Mouse (Mus musculus) intestine, embryonic 14.5 days (tissue): ENCODE data around the gene Ap2a1. TPM values are rescaled to one million over a fixed set of nuclear protein-coding genes. Genes with fewer than 3 reads are reported as not detected.
A peak's percentile ranks its signal among the peaks of the same experiment; 100 is the strongest.

Source experiments
- ATAC-seq: fragments of 200-750 bp; cut with Nextera tagmentation; replicated peaks from 2 replicates; pipeline ENCODE4 v1.8.0; 2017; ENCODE audit warnings: low read depth, moderate number of reproducible peaks, moderate TSS enrichment, moderate library complexity; ENCODE audit not compliant: low FRiP score, low TSS enrichment
- DNase-seq: peaks from one replicate; pipeline ENCODE4 v3.0.0-alpha.2; 2018; ENCODE audit warnings: low spot score
- H3K27ac ChIP-seq: fragments of 300-500 bp; sonication (generic); 2 replicates; pipeline ENCODE4 v1.5.1; 2014; ENCODE audit warnings: low read depth, mild to moderate bottlenecking, control low read depth
- H3K27me3 ChIP-seq: fragments of 300-500 bp; sonication (generic); replicated peaks from 2 replicates; pipeline ENCODE4 v1.6.1; 2014; ENCODE audit warnings: low read length, control low read depth; ENCODE audit not compliant: control insufficient read depth, insufficient read depth
- H3K36me3 ChIP-seq: fragments of 300-500 bp; sonication (generic); 2 replicates; pipeline ENCODE4 v1.6.1; 2014; ENCODE audit warnings: low read length, control low read depth; ENCODE audit not compliant: control insufficient read depth, insufficient read depth
- H3K4me1 ChIP-seq: fragments of 300-500 bp; sonication (generic); replicated peaks from 2 replicates; pipeline ENCODE4 v1.6.1; 2014; ENCODE audit warnings: low read length, control low read depth, mixed read lengths; ENCODE audit not compliant: control insufficient read depth, insufficient read depth
- H3K4me2 ChIP-seq: fragments of 300-500 bp; sonication (generic); 2 replicates; pipeline ENCODE4 v1.6.1; 2014; ENCODE audit warnings: low read length
- H3K4me3 ChIP-seq: fragments of 300-500 bp; sonication (generic); 2 replicates; pipeline ENCODE4 v1.5.1; 2014; ENCODE audit warnings: low read depth, low read length, control low read depth, mixed read lengths
- H3K9ac ChIP-seq: fragments of 300-500 bp; sonication (generic); 2 replicates; pipeline ENCODE4 v1.6.1; 2014; ENCODE audit warnings: mild to moderate bottlenecking, low read length
- H3K9me3 ChIP-seq: fragments of 300-500 bp; sonication (generic); 2 replicates; pipeline ENCODE4 v1.6.1; 2016; ENCODE audit warnings: low read length, control low read depth; ENCODE audit not compliant: control insufficient read depth
- WGBS: fragments of 180-500 bp; shearing (Covaris S2); extraction: QIAGEN DNeasy Blood & Tissue Kit; methylation state at CpG from one replicate; pipeline ENCODE4 v1.1.7; 2014; 5-methylcytosine and 5-hydroxymethylcytosine counted together
- polyA plus RNA-seq: library from polyadenylated mRNA; unstranded; fragments of >200 nt; fragmentation: Nextera tagmentation; extraction: Ambion mirVana; gene quantifications from 2 replicates; pipeline ENCODE4 v1.2.1, GENCODE M21; 2014

The Ap2a1 gene
- polyA plus RNA-seq, 1 experiment from 2014 or later, result 68.3 TPM

GRCm38 (mm10) chr7:44855036-44855435 is 74.3 kb downstream of the Ap2a1 start:
- H3K4me3 ChIP-seq, result peak overlapping the region; percentile 47
- no peaks in the 10 kb centered on the region for H3K27me3 ChIP-seq
- WGBS, result 41% methylated on average over 10 of the region's 10 CpGs
- H3K4me1 ChIP-seq, result peaks cover 41% of the 10 kb centered on the region
- peak overlapping the region; percentile 52; the same call in 1 of the 2 replicates for H3K9ac ChIP-seq
- H3K9me3 ChIP-seq, result no peaks in the 10 kb centered on the region
- peak overlapping the region; percentile 91 for H3K27ac ChIP-seq
- H3K36me3 ChIP-seq, result peaks cover 16% of the 10 kb centered on the region; the same call in 1 of the 2 replicates
- DNase-seq, result no peak
- ATAC-seq, result no peak
- peak overlapping the region; percentile 82 for H3K4me2 ChIP-seq

GRCm38 (mm10) chr7:44854356-44855031 is 74.8 kb downstream of the Ap2a1 start:
- 2% methylated on average over 45 of the region's 45 CpGs for WGBS
- Histone ChIP-seq H3K4me1 (peaks cover 41% of the 10 kb centered on the region), H3K27ac (peak overlapping the region; percentile 91), H3K4me2 (peak overlapping the region; percentile 82), H3K9ac (peak overlapping the region; percentile 52), H3K36me3 (peaks cover 15% of the 10 kb centered on the region; the same call in 1 of the 2 replicates), H3K4me3 (peak overlapping the region; percentile 47), H3K9me3 (no peaks in the 10 kb centered on the region), H3K27me3 (no peaks in the 10 kb centered on the region)
- ATAC-seq (peak; percentile 54), DNase-seq (peak; percentile 85)

- ATAC-seq, result no peak
- H3K4me2 ChIP-seq, result peak overlapping the region; percentile 82
- DNase-seq, result no peak
- peak overlapping the region; percentile 47 for H3K4me3 ChIP-seq
- WGBS, result 34% methylated on average over 26 of the region's 26 CpGs
- no peaks in the 10 kb centered on the region for H3K27me3 ChIP-seq
- peak overlapping the region; percentile 91 for H3K27ac ChIP-seq
- H3K9ac ChIP-seq, result peak overlapping the region; percentile 52
- H3K4me1 ChIP-seq, result peaks cover 41% of the 10 kb centered on the region
- no peaks in the 10 kb centered on the region for H3K9me3 ChIP-seq
- H3K36me3 ChIP-seq, result peaks cover 15% of the 10 kb centered on the region; the same call in 1 of the 2 replicates
These were observed 75.5 kb downstream of the Ap2a1 start for GRCm38 (mm10) chr7:44853596-44854355.

GRCm38 (mm10) chr7:44853065-44853464 is 76.2 kb downstream of the Ap2a1 start:
- Histone ChIP-seq H3K27me3 (no peaks in the 10 kb centered on the region), H3K36me3 (peaks cover 15% of the 10 kb centered on the region; the same call in 1 of the 2 replicates), H3K9me3 (no peaks in the 10 kb centered on the region), H3K4me1 (peaks cover 38% of the 10 kb centered on the region), H3K4me3 (no peak overlapping the region), H3K9ac (no peak overlapping the region), H3K27ac (no peak overlapping the region), H3K4me2 (no peak overlapping the region)
- no peak for ATAC-seq
- DNase-seq, result no peak
- 91% methylated on average over 2 of the region's 2 CpGs for WGBS

- WGBS, result 87% methylated on average over 36 of the region's 36 CpGs
- Histone ChIP-seq H3K4me3 (no peak overlapping the region), H3K4me2 (no peak overlapping the region), H3K27ac (no peak overlapping the region), H3K36me3 (peaks cover 15% of the 10 kb centered on the region; the same call in 1 of the 2 replicates), H3K9me3 (no peaks in the 10 kb centered on the region), H3K9ac (no peak overlapping the region), H3K27me3 (no peaks in the 10 kb centered on the region), H3K4me1 (peaks cover 38% of the 10 kb centered on the region)
- ATAC-seq, result no peak
- no peak for DNase-seq
These were observed 76.9 kb downstream of the Ap2a1 start for GRCm38 (mm10) chr7:44852259-44853027.

- Histone ChIP-seq H3K27me3 (no peaks in the 10 kb centered on the region), H3K4me1 (peaks cover 39% of the 10 kb centered on the region), H3K4me3 (no peak overlapping the region), H3K36me3 (peaks cover 17% of the 10 kb centered on the region), H3K27ac (no peak overlapping the region), H3K9ac (no peak overlapping the region), H3K4me2 (no peak overlapping the region), H3K9me3 (no peaks in the 10 kb centered on the region)
- WGBS, result 91% methylated on average over 12 of the region's 12 CpGs
- DNase-seq, result no peak
- ATAC-seq, result no peak
These were observed 77.6 kb downstream of the Ap2a1 start for GRCm38 (mm10) chr7:44851625-44852234.

GRCm38 (mm10) chr7:44850789-44851624 is 78.3 kb downstream of the Ap2a1 start:
- 70% methylated on average over 8 of the region's 8 CpGs for WGBS
- peaks cover 24% of the 10 kb centered on the region for H3K36me3 ChIP-seq
- peaks cover 34% of the 10 kb centered on the region for H3K4me1 ChIP-seq

More at GRCm38 (mm10) chr7:44850789-44851624, 78.3 kb downstream of the Ap2a1 start:
- ATAC-seq (no peak), DNase-seq (no peak)
- peak overlapping the region; percentile 99 for H3K27ac ChIP-seq
- H3K4me3 ChIP-seq, result peak overlapping the region; percentile 68
- H3K9ac ChIP-seq, result peak overlapping the region; percentile 71
- H3K27me3 ChIP-seq, result no peaks in the 10 kb centered on the region
- H3K4me2 ChIP-seq, result peak overlapping the region; percentile 80
- H3K9me3 ChIP-seq, result no peaks in the 10 kb centered on the region
